Mouse (Mus musculus) naive thymus-derived CD4-positive, alpha-beta T cell, adult 2 months (primary cell): ENCODE results near the gene 2810408A11Rik.

Experiments used
- DNase-seq: peaks from one replicate; pipeline ENCODE4 v3.0.0-alpha.2; 2011; ENCODE audit warnings: low read depth

Gene 2810408A11Rik

GRCm38 (mm10) chr11:69848021-69848420 lies 52.8 kb downstream of the 2810408A11Rik start:
- no peak for DNase-seq
